Mouse (Mus musculus) midbrain, embryonic 14.5 days (tissue): ENCODE data around the gene Hacl1. TPM values are rescaled to one million over a fixed set of nuclear protein-coding genes. Genes with fewer than 3 reads are reported as not detected.

Experiments
- ATAC-seq: fragments of 200-750 bp; cut with Nextera tagmentation; 2 replicates; pipeline ENCODE4 v1.8.0; 2017; ENCODE audit warnings: moderate number of reproducible peaks, moderate library complexity; ENCODE audit not compliant: low FRiP score, low TSS enrichment
- DNase-seq: peaks from one replicate; pipeline ENCODE4 v3.0.0-alpha.2; 2015
- H3K27ac ChIP-seq: fragments of 300-500 bp; sonication (generic); replicated peaks from 2 replicates; pipeline ENCODE4 v1.5.1; 2014; ENCODE audit warnings: mild to moderate bottlenecking, low read depth, low read length, moderate library complexity
- H3K27me3 ChIP-seq: fragments of 300-500 bp; sonication (generic); 2 replicates; pipeline ENCODE4 v1.6.1; 2014; ENCODE audit warnings: low read length, control low read depth, mixed read lengths; ENCODE audit not compliant: control insufficient read depth, insufficient read depth
- H3K36me3 ChIP-seq: fragments of 300-500 bp; sonication (generic); 2 replicates; pipeline ENCODE4 v1.6.1; 2014; ENCODE audit warnings: low read length, control low read depth; ENCODE audit not compliant: control insufficient read depth, insufficient read depth
- H3K4me1 ChIP-seq: fragments of 300-500 bp; sonication (generic); 2 replicates; pipeline ENCODE4 v1.6.1; 2014; ENCODE audit warnings: mild to moderate bottlenecking, antibody characterized with exemption, low read length, control low read depth; ENCODE audit not compliant: control insufficient read depth, insufficient read depth
- H3K4me2 ChIP-seq: fragments of 300-500 bp; sonication (generic); 2 replicates; pipeline ENCODE4 v1.6.1; 2014; ENCODE audit warnings: mild to moderate bottlenecking, low read length, moderate library complexity
- H3K4me3 ChIP-seq: fragments of 300-500 bp; sonication (generic); replicated peaks from 2 replicates; pipeline ENCODE4 v1.5.1; 2014; ENCODE audit warnings: low read depth, low read length
- H3K9ac ChIP-seq: fragments of 300-500 bp; sonication (generic); replicated peaks from 2 replicates; pipeline ENCODE4 v1.6.1; 2014; ENCODE audit warnings: mild to moderate bottlenecking, low read length, moderate library complexity
- H3K9me3 ChIP-seq: fragments of 300-500 bp; sonication (generic); 2 replicates; pipeline ENCODE4 v1.6.1; 2016; ENCODE audit warnings: low read length, control low read depth, mixed read lengths; ENCODE audit not compliant: control insufficient read depth
- WGBS: fragments of 180-500 bp; shearing (Covaris S2); extraction: QIAGEN DNeasy Blood & Tissue Kit; methylation state at CpG from one replicate; pipeline ENCODE4 v1.1.7; 2014; 5-methylcytosine and 5-hydroxymethylcytosine counted together
- polyA plus RNA-seq: library from polyadenylated mRNA; unstranded; fragments of >200 nt; fragmentation: Nextera tagmentation; extraction: Ambion mirVana; gene quantifications from 2 replicates; pipeline ENCODE4 v1.2.1, GENCODE M21; 2014

The Hacl1 gene
- polyA plus RNA-seq, 1 experiment from 2014 or later: 8.0 TPM

DNA sequence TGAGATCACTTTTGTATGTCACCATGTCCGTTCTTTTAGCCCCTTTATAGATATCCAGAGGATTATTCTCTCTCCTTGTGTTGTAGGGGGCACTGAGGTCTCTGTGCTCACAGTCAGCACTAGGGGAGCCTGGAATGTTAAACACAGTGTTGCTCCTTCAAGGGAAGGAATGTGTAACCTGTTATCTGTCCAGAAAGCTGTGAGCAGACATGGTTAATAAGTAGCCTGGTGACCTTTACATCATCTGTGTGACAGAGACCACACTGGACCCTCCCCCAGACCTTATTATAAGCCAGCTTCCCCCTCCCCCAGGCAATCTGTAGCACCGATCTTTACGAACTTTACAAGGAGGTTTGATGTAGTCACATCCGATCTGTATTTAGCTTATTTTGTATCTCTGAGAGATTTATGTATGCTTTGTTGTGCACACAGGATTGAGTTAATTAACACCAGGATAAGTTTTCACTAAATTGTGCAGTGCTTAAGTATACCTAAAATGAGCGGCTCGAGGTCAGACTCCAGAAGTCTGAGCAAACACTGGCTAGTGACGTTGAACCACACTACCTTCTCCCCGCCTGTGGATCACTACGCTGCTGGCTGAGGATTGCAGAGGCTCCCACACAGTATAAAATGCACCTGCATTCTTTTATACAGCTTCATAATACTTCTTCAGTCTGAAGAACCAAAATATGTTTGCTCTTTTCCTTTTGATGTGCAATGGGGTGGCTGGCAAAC is 75.4 kb downstream of the Hacl1 start:
- no peak overlapping the region for H3K4me3 ChIP-seq
- ATAC-seq (no peak), DNase-seq (no peak)
- H3K4me2 ChIP-seq: no peak overlapping the region
- 85% methylated on average over 9 of the region's 9 CpGs for WGBS
- H3K9me3 ChIP-seq: no peaks in the 10 kb centered on the region
- H3K27ac ChIP-seq: no peak overlapping the region
- no peaks in the 10 kb centered on the region for H3K4me1 ChIP-seq
- no peak overlapping the region for H3K9ac ChIP-seq
- no peaks in the 10 kb centered on the region for H3K27me3 ChIP-seq
- no peaks in the 10 kb centered on the region for H3K36me3 ChIP-seq

DNA sequence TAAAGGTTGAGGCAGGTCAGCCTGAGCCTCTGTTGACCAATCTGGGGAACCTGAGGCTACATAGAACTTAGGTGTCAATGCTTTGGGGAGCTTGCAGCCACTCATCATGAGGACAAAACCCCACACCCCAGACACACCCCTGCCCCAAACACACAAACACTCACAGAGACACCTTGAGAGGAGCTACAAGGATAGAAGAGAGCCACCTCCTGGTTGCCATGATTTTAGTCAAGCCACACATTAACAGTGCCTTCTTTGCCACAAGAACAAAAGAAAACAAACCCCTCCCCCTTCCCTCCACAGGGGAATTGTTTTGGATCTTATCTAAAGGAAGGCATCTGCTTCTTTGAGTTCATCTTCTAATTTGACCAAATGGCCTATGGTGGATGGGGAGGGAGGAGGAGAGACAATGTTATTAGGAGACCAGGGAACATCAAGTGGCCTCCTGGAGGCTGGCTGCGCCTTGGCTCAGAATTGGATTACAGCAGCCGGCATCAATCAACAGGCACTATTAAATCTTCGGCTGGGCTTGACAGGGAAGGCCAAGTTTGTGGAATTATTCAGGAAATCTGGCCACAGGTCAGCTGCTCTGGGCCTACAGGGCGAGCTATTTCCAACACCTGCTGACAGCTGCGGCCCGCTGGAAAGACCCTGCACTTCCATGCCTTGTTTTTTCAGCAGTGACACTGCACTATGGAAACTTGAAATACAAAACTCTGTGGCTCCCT is 76.5 kb downstream of the Hacl1 start:
- H3K4me2 ChIP-seq: no peak overlapping the region
- no peaks in the 10 kb centered on the region for H3K36me3 ChIP-seq
- H3K27me3 ChIP-seq: no peaks in the 10 kb centered on the region
- DNase-seq: no peak
- WGBS: 39% methylated on average over 6 of the region's 6 CpGs
- no peak overlapping the region for H3K9ac ChIP-seq
- no peak overlapping the region for H3K4me3 ChIP-seq
- ATAC-seq: no peak
- no peak overlapping the region for H3K27ac ChIP-seq
- H3K9me3 ChIP-seq: no peaks in the 10 kb centered on the region
- H3K4me1 ChIP-seq: no peaks in the 10 kb centered on the region

DNA sequence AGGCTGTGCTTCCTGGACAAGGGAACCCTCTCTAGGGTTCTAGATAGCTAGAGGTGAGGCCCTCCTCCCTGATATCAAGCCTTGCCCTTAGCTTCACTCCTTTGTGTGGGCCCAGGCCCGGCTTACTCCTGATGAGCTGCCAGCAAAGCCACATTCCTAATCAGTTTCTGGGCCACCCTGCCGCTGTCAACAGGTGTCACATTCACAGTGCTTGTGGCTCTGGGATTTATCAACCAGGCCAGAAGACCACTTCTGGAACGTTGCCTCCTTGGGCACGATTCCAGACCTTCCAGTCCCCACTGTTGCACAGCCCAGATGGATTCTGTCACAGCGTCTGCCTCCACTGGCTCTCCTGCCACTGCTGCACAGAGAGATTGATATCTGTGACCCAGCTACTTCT is 80.2 kb downstream of the Hacl1 start:
- Histone ChIP-seq H3K4me2 (no peak overlapping the region), H3K9me3 (no peaks in the 10 kb centered on the region), H3K9ac (no peak overlapping the region), H3K27me3 (no peaks in the 10 kb centered on the region), H3K4me3 (no peak overlapping the region), H3K4me1 (no peaks in the 10 kb centered on the region), H3K27ac (no peak overlapping the region), H3K36me3 (no peaks in the 10 kb centered on the region)
- no peak for ATAC-seq
- WGBS: 74% methylated on average over 5 of the region's 5 CpGs
- peak; percentile 12 for DNase-seq

DNA sequence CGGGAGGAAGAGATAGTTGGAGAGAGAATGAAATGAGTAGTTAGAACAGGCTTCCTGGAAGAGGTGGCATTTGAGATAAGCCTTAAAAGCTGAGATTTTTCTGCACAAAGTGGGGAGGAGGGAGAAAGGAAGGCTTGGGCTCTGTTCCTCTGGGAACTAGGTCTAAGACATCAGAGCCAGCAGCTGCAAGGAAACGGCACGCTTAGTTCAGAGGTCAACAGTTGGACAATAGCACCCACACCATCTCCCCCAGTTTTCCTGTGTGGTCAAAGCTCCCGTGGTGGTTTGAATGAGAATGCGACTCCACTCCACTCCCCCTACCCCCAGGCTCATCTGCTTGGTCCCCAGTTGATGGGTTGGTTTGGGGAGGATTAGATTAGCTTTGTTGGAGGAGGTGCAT is 81.9 kb downstream of the Hacl1 start:
- no peak overlapping the region for H3K27ac ChIP-seq
- no peak overlapping the region for H3K4me2 ChIP-seq
- no peaks in the 10 kb centered on the region for H3K4me1 ChIP-seq
- no peak overlapping the region for H3K4me3 ChIP-seq
- H3K9ac ChIP-seq: no peak overlapping the region
- ATAC-seq (no peak), DNase-seq (no peak)
- 60% methylated on average over 5 of the region's 5 CpGs for WGBS
- H3K9me3 ChIP-seq: no peaks in the 10 kb centered on the region
- H3K36me3 ChIP-seq: no peaks in the 10 kb centered on the region
- no peaks in the 10 kb centered on the region for H3K27me3 ChIP-seq

DNA sequence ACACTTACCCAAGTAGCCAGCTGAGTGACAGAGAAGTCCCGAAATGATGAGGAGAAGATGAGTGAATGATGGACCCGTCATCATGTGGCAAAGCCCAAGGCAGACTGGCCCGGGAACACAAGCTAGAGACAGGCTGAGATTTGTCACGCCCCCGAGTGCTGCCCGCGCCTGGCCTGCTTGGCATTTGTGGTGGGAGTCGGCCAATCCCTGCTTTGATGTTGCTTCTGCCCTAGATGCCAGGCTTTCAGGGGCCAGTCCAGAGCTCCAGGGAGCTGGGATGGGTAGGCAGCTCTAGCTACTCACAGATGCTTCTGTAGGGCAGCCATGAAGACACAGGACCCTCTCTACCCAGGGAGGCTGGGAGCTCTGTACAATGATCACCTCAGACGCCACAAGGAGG is 83.3 kb downstream of the Hacl1 start:
- H3K27me3 ChIP-seq: no peaks in the 10 kb centered on the region
- no peak for DNase-seq
- no peak overlapping the region for H3K9ac ChIP-seq
- 81% methylated on average over 9 of the region's 9 CpGs for WGBS
- no peaks in the 10 kb centered on the region for H3K36me3 ChIP-seq
- H3K4me2 ChIP-seq: no peak overlapping the region
- H3K9me3 ChIP-seq: no peaks in the 10 kb centered on the region
- no peak for ATAC-seq
- no peaks in the 10 kb centered on the region for H3K4me1 ChIP-seq
- H3K27ac ChIP-seq: no peak overlapping the region
- H3K4me3 ChIP-seq: no peak overlapping the region

DNA sequence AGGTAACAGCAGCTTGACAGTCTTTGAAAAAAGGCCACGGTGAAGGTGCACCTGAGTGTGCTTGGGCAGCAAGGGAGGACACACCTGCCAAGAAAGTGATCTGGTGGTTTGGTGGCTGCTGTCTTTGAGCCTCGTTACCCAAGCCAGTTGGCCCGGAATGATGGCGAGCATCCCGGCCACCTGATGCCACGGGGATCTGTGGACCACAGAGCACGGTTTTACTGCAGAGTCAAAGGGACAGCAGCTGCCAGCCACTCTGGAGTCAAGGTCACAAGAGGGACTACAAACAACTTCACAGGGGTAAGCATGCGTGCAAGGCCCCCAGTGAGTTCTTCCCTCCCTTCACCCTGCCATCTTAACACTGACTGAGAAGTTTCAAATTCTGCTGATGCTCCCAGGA is 83.8 kb downstream of the Hacl1 start:
- no peak overlapping the region for H3K4me3 ChIP-seq
- H3K27ac ChIP-seq: no peak overlapping the region
- no peaks in the 10 kb centered on the region for H3K36me3 ChIP-seq
- DNase-seq (no peak), ATAC-seq (no peak)
- no peak overlapping the region for H3K9ac ChIP-seq
- 85% methylated on average over 8 of the region's 8 CpGs for WGBS
- no peaks in the 10 kb centered on the region for H3K27me3 ChIP-seq
- H3K4me1 ChIP-seq: no peaks in the 10 kb centered on the region
- H3K4me2 ChIP-seq: no peak overlapping the region
- no peaks in the 10 kb centered on the region for H3K9me3 ChIP-seq

DNA sequence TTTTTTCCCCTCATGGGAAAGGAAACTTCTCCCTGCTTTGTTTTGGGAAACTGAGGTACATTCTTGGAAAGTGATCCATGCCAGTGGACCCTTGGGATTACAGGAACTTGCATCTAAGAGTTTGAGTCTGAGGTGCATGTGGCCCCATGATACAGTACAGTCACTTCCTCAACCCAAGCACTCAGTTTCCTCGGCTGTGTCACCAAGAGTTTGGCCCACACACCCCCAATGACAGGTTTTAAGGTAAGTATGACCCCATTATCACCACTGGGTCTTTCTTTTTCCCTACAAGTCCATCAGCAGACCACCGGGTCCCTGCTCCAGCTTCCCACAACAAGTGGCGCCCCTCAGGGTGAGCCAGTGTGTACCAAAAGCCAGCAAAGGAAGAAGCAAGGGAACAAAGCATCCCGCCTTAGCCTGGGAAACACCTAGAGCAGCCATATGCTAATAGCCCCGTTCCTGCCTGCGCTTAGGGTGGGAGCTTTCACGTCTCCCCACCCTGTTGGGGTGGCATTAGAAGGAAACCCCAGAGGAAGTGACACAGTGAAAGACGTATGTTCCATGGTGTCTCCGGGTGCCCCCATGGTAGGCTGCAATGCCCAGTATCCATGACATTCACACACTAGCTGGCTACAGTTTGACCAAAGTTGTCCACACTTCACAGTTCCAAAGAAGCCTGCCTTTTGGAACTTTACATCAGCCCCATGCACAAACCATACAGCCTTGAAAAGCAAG is 84.4 kb downstream of the Hacl1 start:
- Histone ChIP-seq H3K27ac (no peak overlapping the region), H3K4me2 (no peak overlapping the region), H3K4me1 (no peaks in the 10 kb centered on the region), H3K9me3 (no peaks in the 10 kb centered on the region), H3K36me3 (no peaks in the 10 kb centered on the region), H3K4me3 (no peak overlapping the region), H3K27me3 (no peaks in the 10 kb centered on the region), H3K9ac (no peak overlapping the region)
- WGBS: 78% methylated on average over 9 of the region's 9 CpGs
- DNase-seq: no peak
- ATAC-seq: no peak

DNA sequence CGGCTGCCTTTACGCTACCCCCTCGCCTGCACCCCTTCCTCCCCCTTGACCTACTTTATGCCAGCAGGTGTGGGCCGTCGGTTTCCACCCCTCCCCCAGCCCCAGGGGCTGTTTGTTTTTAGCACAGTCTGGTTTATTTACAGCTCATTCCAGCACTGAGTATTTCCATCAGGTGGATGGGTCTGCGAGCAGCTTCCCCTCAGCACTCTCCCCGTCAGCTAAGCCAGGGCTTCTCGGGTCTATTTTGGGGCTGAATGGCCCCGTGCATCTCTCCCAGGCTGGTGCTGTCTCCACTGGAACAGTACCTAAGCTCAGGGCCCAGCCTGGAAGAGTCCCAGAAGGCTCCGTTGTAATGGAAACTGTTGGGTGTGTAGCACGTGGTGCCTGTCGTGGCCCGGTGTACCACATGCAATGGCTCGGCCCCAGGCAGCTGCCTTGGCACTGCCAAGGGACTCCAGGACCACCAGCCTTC is 85.1 kb downstream of the Hacl1 start:
- no peak for DNase-seq
- Histone ChIP-seq H3K27me3 (no peaks in the 10 kb centered on the region), H3K4me3 (no peak overlapping the region), H3K9me3 (no peaks in the 10 kb centered on the region), H3K27ac (no peak overlapping the region), H3K4me2 (no peak overlapping the region), H3K36me3 (no peaks in the 10 kb centered on the region), H3K4me1 (no peaks in the 10 kb centered on the region), H3K9ac (no peak overlapping the region)
- WGBS: 85% methylated on average over 14 of the region's 14 CpGs
- ATAC-seq: no peak
